Mouse (Mus musculus) small intestine, adult 2 months (tissue): Measurements from ENCODE around the gene Dync2li1. TPM values are rescaled to one million over a fixed set of nuclear protein-coding genes. Genes with fewer than 3 reads are reported as not detected.

ENCODE experiments used
- H3K27ac ChIP-seq: fragments of 200-500 bp; 2 replicates; pipeline ENCODE4 v1.5.1; 2012; ENCODE audit warnings: low read depth, low read length, control low read depth, inconsistent platforms; ENCODE audit not compliant: insufficient read depth
- H3K27me3 ChIP-seq: fragments of 200-500 bp; 2 replicates; pipeline ENCODE4 v1.6.1; 2012; ENCODE audit warnings: mild to moderate bottlenecking, moderate library complexity, low read length, inconsistent platforms; ENCODE audit not compliant: control insufficient read depth, insufficient read depth
- H3K36me3 ChIP-seq: fragments of 200-500 bp; 2 replicates; pipeline ENCODE4 v1.6.1; 2012; ENCODE audit warnings: mild to moderate bottlenecking, low read length, control low read depth, inconsistent platforms; ENCODE audit not compliant: control insufficient read depth, insufficient read depth
- H3K4me1 ChIP-seq: fragments of 200-500 bp; 2 replicates; pipeline ENCODE4 v1.6.1; 2012; ENCODE audit warnings: low read length, inconsistent platforms, mixed read lengths; ENCODE audit not compliant: control insufficient read depth, insufficient read depth, insufficient read length
- H3K4me3 ChIP-seq: fragments of 200-500 bp; 2 replicates; pipeline ENCODE4 v1.5.1; 2012; ENCODE audit warnings: low read depth, mild to moderate bottlenecking, control low read depth, inconsistent platforms, low read length, moderate library complexity
- CTCF ChIP-seq: fragments of 200-500 bp; IDR thresholded peaks from 2 replicates; pipeline ENCODE4 v1.5.1; 2012; ENCODE audit warnings: low read depth, mild to moderate bottlenecking, control low read depth, inconsistent platforms, low read length, moderate library complexity, mixed read lengths; ENCODE audit not compliant: insufficient replicate concordance, insufficient read length; ENCODE audit errors: extremely low read depth
- POLR2A ChIP-seq: fragments of 200-500 bp; IDR thresholded peaks from 2 replicates; pipeline ENCODE4 v1.6.1; 2012; ENCODE audit warnings: low read depth, mild to moderate bottlenecking, control low read depth, inconsistent platforms, low read length, moderate library complexity
- WGBS: fragments of 180-500 bp; shearing (Covaris S2); methylation state at CpG from one replicate; pipeline ENCODE4 v1.1.7; 2018; 5-methylcytosine and 5-hydroxymethylcytosine counted together
- polyA plus RNA-seq: library from polyadenylated mRNA; depleted of rRNA; stranded (reverse); fragments of >200 nt; gene quantifications from 2 replicates; pipeline ENCODE4 v1.2.3, GENCODE M21; 2012; rRNA removed

The Dync2li1 gene
- polyA plus RNA-seq, 1 experiment = 0.24 TPM

GRCm38 (mm10) chr17:84685286-84685685 lies 59.0 kb downstream of the Dync2li1 start:
- no peak for TF ChIP-seq POLR2A
- no peak for TF ChIP-seq CTCF
- Histone ChIP-seq H3K4me3 (peak overlapping the region; percentile 64; the same call in 1 of the 2 replicates), H3K27ac (no peak overlapping the region), H3K27me3 (no peaks in the 10 kb centered on the region), H3K4me1 (peaks cover 17% of the 10 kb centered on the region), H3K36me3 (peaks cover 33% of the 10 kb centered on the region)
- WGBS = 80% methylated on average over 4 of the region's 4 CpGs

GRCm38 (mm10) chr17:84687994-84688393 lies 61.7 kb downstream of the Dync2li1 start:
- Histone ChIP-seq H3K4me3 (no peak overlapping the region), H3K4me1 (peaks cover 18% of the 10 kb centered on the region), H3K27ac (no peak overlapping the region), H3K36me3 (peaks cover 39% of the 10 kb centered on the region), H3K27me3 (no peaks in the 10 kb centered on the region)
- no peak for TF ChIP-seq CTCF
- no peak for TF ChIP-seq POLR2A
- 78% methylated on average over 5 of the region's 5 CpGs for WGBS

GRCm38 (mm10) chr17:84688834-84689233 lies 62.5 kb downstream of the Dync2li1 start:
- no peak overlapping the region for H3K4me3 ChIP-seq
- peaks cover 46% of the 10 kb centered on the region for H3K36me3 ChIP-seq
- no peaks in the 10 kb centered on the region for H3K27me3 ChIP-seq
- peak overlapping the region; percentile 47 for H3K27ac ChIP-seq
- 58% methylated on average over 11 of the region's 11 CpGs for WGBS
- H3K4me1 ChIP-seq = peaks cover 22% of the 10 kb centered on the region
- TF ChIP-seq POLR2A = no peak
- no peak for TF ChIP-seq CTCF

DNA sequence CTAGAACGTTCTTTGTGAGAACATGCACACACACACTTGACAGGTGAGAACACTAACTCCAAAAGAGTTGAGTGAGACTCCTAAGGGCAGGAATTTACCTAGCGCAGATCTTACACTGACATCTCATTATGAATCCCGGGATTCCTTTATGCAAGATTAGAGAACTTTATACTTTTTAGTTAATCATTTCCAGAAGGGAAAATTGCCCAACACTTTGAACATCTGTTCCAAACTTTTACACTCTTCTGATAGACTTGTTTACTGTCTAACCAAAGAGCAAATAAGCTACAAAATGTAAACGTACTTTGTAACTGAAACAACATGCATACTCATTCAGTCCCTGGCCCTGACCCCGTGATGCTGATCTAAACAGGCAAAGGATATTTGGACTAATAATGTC lies 63.0 kb downstream of the Dync2li1 start:
- Histone ChIP-seq H3K27ac (peak overlapping the region; percentile 76), H3K4me1 (peaks cover 23% of the 10 kb centered on the region), H3K4me3 (no peak overlapping the region), H3K36me3 (peaks cover 49% of the 10 kb centered on the region), H3K27me3 (no peaks in the 10 kb centered on the region)
- TF ChIP-seq POLR2A = no peak
- TF ChIP-seq CTCF = no peak
- 18% methylated on average over 5 of the region's 5 CpGs for WGBS

GRCm38 (mm10) chr17:84690111-84690510 lies 63.8 kb downstream of the Dync2li1 start:
- no peak overlapping the region for H3K27ac ChIP-seq
- 77% methylated on average over 5 of the region's 5 CpGs for WGBS
- H3K4me3 ChIP-seq = no peak overlapping the region
- H3K4me1 ChIP-seq = peaks cover 24% of the 10 kb centered on the region
- TF ChIP-seq POLR2A (no peak), CTCF (no peak)
- peaks cover 57% of the 10 kb centered on the region for H3K36me3 ChIP-seq
- no peaks in the 10 kb centered on the region for H3K27me3 ChIP-seq

- no peaks in the 10 kb centered on the region for H3K27me3 ChIP-seq
- peaks cover 19% of the 10 kb centered on the region for H3K4me1 ChIP-seq
- TF ChIP-seq POLR2A (no peak), CTCF (no peak)
- H3K27ac ChIP-seq = no peak overlapping the region
- H3K36me3 ChIP-seq = peaks cover 63% of the 10 kb centered on the region
- H3K4me3 ChIP-seq = no peak overlapping the region
- WGBS = 39% methylated on average over 2 of the region's 2 CpGs
Measured at GRCm38 (mm10) chr17:84693741-84694140, 67.4 kb downstream of the Dync2li1 start.

DNA sequence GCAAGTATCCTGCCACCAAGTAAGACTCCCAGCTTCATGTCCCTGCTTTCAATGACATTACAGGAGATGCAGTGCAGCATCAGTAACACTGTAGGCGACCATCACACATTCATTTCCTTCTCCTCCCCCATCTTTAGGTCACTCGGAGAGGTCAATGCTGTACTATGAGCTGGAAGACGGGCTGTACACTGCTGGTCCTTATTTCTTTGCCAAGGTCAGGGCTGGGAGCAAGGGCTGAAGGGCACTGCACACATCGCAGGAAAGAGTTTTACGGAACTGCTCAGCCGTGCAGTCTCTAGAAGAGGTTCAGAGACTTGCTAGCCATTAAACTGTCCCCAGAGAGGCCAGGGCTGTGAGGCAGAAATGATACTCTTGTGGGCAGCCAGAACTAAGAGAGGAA lies 70.2 kb downstream of the Dync2li1 start:
- peaks cover 65% of the 10 kb centered on the region for H3K36me3 ChIP-seq
- no peak for TF ChIP-seq POLR2A
- no peak for TF ChIP-seq CTCF
- no peak overlapping the region for H3K27ac ChIP-seq
- peaks cover 10% of the 10 kb centered on the region for H3K4me1 ChIP-seq
- no peak overlapping the region for H3K4me3 ChIP-seq
- H3K27me3 ChIP-seq = no peaks in the 10 kb centered on the region
- WGBS = 80% methylated on average over 6 of the region's 6 CpGs

DNA sequence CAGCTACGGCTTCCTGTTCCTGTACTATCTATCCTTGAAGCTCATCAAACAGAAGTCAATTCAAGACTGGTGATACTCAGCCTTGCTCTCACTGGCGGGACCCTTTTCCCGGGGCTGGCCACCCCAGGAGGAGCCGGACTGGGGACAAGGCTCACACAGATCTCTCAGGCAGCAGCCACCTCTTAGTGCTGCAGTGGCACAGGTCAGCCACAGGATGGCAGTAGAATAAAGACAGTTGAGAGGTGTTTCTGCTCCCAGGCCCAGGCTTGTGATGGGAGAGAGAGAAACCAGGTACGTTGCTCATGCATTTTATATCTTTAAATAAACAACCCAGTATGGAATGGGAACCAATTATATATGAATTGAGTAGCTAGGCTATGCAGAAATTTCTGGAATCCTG lies 72.4 kb downstream of the Dync2li1 start:
- WGBS = 26% methylated on average over 5 of the region's 5 CpGs
- Histone ChIP-seq H3K4me3 (no peak overlapping the region), H3K36me3 (peaks cover 47% of the 10 kb centered on the region), H3K27ac (no peak overlapping the region), H3K27me3 (no peaks in the 10 kb centered on the region), H3K4me1 (peaks cover 4% of the 10 kb centered on the region; the same call in 1 of the 2 replicates)
- TF ChIP-seq POLR2A (no peak), CTCF (peak; percentile 68; the same call in 1 of the 2 replicates)

Other genes with a start within 250 kb of the Dync2li1 start
- gene Thada, start 160.3 kb upstream of the Dync2li1 start, polyA plus RNA-seq = 3.5 and 4.6 TPM in 2 replicates
- gene Plekhh2, start 114.6 kb upstream of the Dync2li1 start, polyA plus RNA-seq = 1.1 and 1.8 TPM in 2 replicates
- gene Abcg8, start 49.8 kb downstream of the Dync2li1 start, polyA plus RNA-seq = 62.7 and 289 TPM in 2 replicates
- 73.5 and 335 TPM in 2 replicates for gene Abcg5, start 56.5 kb downstream of the Dync2li1 start, polyA plus RNA-seq
- gene Lrpprc, start 164.3 kb downstream of the Dync2li1 start, polyA plus RNA-seq = 2.7 and 4.7 TPM in 2 replicates